Mouse (Mus musculus) lung, postnatal 0 days (tissue): Measurements from ENCODE around the gene Zfp74.

Source experiments
- CTCF ChIP-seq: IDR thresholded peaks from 2 replicates; pipeline ENCODE4 v1.5.1; 2016; ENCODE audit warnings: antibody characterized with exemption, mild to moderate bottlenecking
- EP300 ChIP-seq: IDR thresholded peaks from 2 replicates; pipeline ENCODE4 v1.6.1; 2016; ENCODE audit warnings: antibody characterized with exemption, mild to moderate bottlenecking, control low read depth

GRCm38 (mm10) chr7:29910252-29910651 lies 43.6 kb downstream of the Zfp74 start:
- TF ChIP-seq CTCF: no peak
- no peak for TF ChIP-seq EP300
